Mouse (Mus musculus) forebrain, embryonic 11.5 days (tissue): ENCODE results near the gene Ube2n. TPM values are rescaled to one million over a fixed set of nuclear protein-coding genes. Genes with fewer than 3 reads are reported as not detected.

Experiments
- ATAC-seq: fragments of 200-750 bp; cut with Nextera tagmentation; replicated peaks from 2 replicates; pipeline ENCODE4 v1.8.0; 2017; ENCODE audit warnings: moderate TSS enrichment; ENCODE audit not compliant: low FRiP score
- DNase-seq: peaks from one replicate; pipeline ENCODE4 v3.0.0-alpha.2; 2017; ENCODE audit warnings: low spot score
- H3K27ac ChIP-seq: fragments of 300-500 bp; sonication (generic); 2 replicates; pipeline ENCODE4 v1.5.1; 2014; ENCODE audit warnings: low read depth, low read length
- H3K27me3 ChIP-seq: fragments of 300-500 bp; sonication (generic); 2 replicates; pipeline ENCODE4 v1.6.1; 2014; ENCODE audit warnings: mild to moderate bottlenecking, low read length, mixed read lengths; ENCODE audit not compliant: control insufficient read depth, insufficient read depth
- H3K36me3 ChIP-seq: fragments of 300-500 bp; sonication (generic); 2 replicates; pipeline ENCODE4 v1.6.1; 2014; ENCODE audit warnings: mild to moderate bottlenecking, low read length, moderate library complexity, mixed read lengths; ENCODE audit not compliant: control insufficient read depth, insufficient read depth
- H3K4me1 ChIP-seq: fragments of 300-500 bp; sonication (generic); replicated peaks from 2 replicates; pipeline ENCODE4 v1.6.1; 2014; ENCODE audit warnings: low read length, mixed read lengths; ENCODE audit not compliant: control insufficient read depth, insufficient read depth
- H3K4me2 ChIP-seq: fragments of 300-500 bp; sonication (generic); 2 replicates; pipeline ENCODE4 v1.6.1; 2014; ENCODE audit warnings: low read depth, mild to moderate bottlenecking, low read length, moderate library complexity, mixed read lengths; ENCODE audit not compliant: severe bottlenecking
- H3K4me3 ChIP-seq: fragments of 300-500 bp; sonication (generic); 2 replicates; pipeline ENCODE4 v1.5.1; 2014; ENCODE audit warnings: low read depth, low read length
- H3K9ac ChIP-seq: fragments of 300-500 bp; sonication (generic); 2 replicates; pipeline ENCODE4 v1.6.1; 2014; ENCODE audit warnings: low read length
- H3K9me3 ChIP-seq: fragments of 300-500 bp; sonication (generic); 2 replicates; pipeline ENCODE4 v1.6.1; 2016; ENCODE audit warnings: low read length, mixed read lengths; ENCODE audit not compliant: control insufficient read depth
- WGBS: fragments of 180-500 bp; shearing (Covaris S2); extraction: QIAGEN DNeasy Blood & Tissue Kit; methylation state at CpG from one replicate; pipeline ENCODE4 v1.1.7; 2014; 5-methylcytosine and 5-hydroxymethylcytosine counted together
- polyA plus RNA-seq: library from polyadenylated mRNA; unstranded; fragments of >200 nt; fragmentation: Nextera tagmentation; extraction: Ambion mirVana; gene quantifications from 2 replicates; pipeline ENCODE4 v1.2.1, GENCODE M21; 2014

The Ube2n gene
- polyA plus RNA-seq, result 499 and 501 TPM in 2 replicates

DNA sequence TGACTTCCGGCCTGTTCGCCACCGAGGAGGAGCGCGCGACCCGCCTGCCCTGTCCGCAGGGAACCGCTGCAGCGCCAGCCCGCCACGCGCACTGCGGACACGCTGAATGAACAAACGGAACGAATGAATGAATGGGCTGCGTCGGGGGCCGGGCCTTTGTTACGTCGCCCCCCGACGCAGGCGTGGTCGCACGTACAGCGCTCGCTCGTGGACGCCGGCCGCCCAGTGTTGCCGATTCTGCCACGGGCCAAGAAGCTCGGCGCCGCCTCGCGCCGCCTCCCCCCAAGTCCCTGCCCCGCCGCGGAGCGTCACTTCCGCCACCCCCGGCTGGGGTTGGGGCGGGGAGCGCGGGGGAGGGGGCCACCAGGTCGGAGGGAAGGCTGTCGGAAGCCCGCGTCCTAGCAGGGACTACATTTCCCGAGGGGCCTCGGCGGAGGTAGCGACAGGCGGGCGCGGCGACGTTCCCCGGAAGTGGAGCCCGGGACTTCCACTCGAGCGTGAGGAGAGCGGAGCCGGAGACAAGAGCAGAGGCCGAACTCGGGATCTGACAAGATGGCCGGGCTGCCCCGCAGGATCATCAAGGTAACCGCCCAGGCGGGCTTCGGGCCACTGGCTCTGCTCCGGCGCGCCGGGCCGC, at the start of gene Ube2n:
Gene Ube2n, plus strand, starts transcription at position 490 of the 637 bp plus-strand sequence.
- Histone ChIP-seq H3K36me3 (no peaks in the 10 kb centered on the region), H3K9ac (peak within 1 kb of the TSS; percentile 83), H3K4me2 (peak within 1 kb of the TSS; percentile 60), H3K27me3 (no peaks in the 10 kb centered on the region), H3K4me1 (peaks cover 2% of the 10 kb centered on the region), H3K9me3 (peaks cover 2% of the 10 kb centered on the region; the same call in 1 of the 2 replicates), H3K4me3 (peak within 1 kb of the TSS; percentile 76), H3K27ac (peak within 1 kb of the TSS; percentile 96)
- peak; percentile 96 for ATAC-seq
- DNase-seq, result peak; percentile 99
- under 1% methylated on average over 80 of the region's 81 CpGs for whole genome bisulfite sequencing

- Histone ChIP-seq H3K4me2 (no peak overlapping the region), H3K4me1 (no peaks in the 10 kb centered on the region), H3K27ac (no peak overlapping the region), H3K9ac (no peak overlapping the region), H3K9me3 (no peaks in the 10 kb centered on the region), H3K27me3 (no peaks in the 10 kb centered on the region), H3K36me3 (no peaks in the 10 kb centered on the region), H3K4me3 (no peak overlapping the region)
- WGBS, result 69% methylated on average over 4 of the region's 4 CpGs
- DNase-seq (no peak), ATAC-seq (no peak)
Observed at GRCm38 (mm10) chr10:95465485-95465896, 49.5 kb upstream of the Ube2n start.

GRCm38 (mm10) chr10:95468894-95469293, 46.1 kb upstream of the Ube2n start:
- Histone ChIP-seq H3K27ac (no peak overlapping the region), H3K4me3 (no peak overlapping the region), H3K9me3 (no peaks in the 10 kb centered on the region), H3K36me3 (no peaks in the 10 kb centered on the region), H3K4me2 (no peak overlapping the region), H3K9ac (no peak overlapping the region), H3K4me1 (no peaks in the 10 kb centered on the region), H3K27me3 (no peaks in the 10 kb centered on the region)
- DNase-seq, result no peak
- ATAC-seq, result no peak
- WGBS, result 57% methylated on average over 4 of the region's 4 CpGs

DNA sequence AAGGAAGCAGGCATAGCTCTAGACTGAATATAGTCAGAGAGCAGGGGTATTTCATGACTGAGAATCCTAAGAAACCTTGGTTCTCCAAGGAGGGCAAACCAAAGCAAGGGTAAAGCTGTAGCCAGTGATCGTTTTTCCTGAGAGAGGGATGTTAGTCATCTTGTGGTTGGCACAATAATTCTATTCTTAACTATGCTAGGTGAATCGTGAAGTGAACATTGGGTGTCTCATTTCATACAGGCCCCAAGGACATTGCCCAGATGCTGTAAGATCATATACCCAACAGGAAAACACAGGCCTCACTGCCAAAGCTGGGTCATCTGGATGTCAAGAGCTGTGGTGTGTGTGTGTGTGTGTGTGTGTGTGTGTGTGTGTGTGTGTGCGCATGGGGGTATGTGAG, 43.8 kb upstream of the Ube2n start:
- DNase-seq, result no peak
- Histone ChIP-seq H3K9me3 (no peaks in the 10 kb centered on the region), H3K4me3 (no peak overlapping the region), H3K4me1 (no peaks in the 10 kb centered on the region), H3K9ac (no peak overlapping the region), H3K36me3 (no peaks in the 10 kb centered on the region), H3K27ac (no peak overlapping the region), H3K27me3 (no peaks in the 10 kb centered on the region), H3K4me2 (no peak overlapping the region)
- no peak for ATAC-seq
- WGBS, result 86% methylated on average over 3 of the region's 3 CpGs

DNA sequence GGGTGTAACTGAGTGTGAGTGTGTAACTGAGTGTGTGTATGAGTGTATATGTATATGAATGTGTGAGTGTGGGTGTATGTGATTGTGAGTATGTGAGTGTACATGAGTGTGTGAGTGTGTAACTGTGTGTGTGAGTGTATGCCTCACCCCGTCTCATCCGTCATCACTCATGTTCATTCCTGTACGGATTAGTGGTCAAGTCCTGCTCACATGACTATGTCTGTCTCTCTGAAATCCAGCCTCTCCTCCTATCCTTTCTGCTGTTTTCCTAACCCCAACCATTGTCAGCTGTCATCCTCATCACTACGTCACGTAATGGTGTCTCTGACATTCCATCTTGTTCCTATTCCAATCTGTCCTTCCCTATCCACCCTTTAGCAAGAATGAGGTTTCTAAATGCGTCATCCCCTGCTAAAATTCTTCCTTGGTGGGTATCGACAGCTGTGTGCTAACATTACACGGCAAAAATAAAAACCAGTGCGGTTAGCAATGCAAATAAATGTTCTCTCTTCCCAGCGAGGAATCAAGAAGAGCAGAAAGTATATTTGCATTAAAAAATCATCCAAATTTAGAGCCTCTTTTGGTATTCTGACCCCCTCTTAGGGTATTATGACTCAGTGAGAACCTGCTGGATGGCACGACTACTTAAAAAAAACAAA, 42.9 kb upstream of the Ube2n start:
- no peak for DNase-seq
- H3K27ac ChIP-seq, result no peak overlapping the region
- H3K4me2 ChIP-seq, result no peak overlapping the region
- H3K36me3 ChIP-seq, result no peaks in the 10 kb centered on the region
- 91% methylated on average over 11 of the region's 11 CpGs for WGBS
- H3K4me3 ChIP-seq, result no peak overlapping the region
- H3K9ac ChIP-seq, result no peak overlapping the region
- H3K4me1 ChIP-seq, result no peaks in the 10 kb centered on the region
- no peaks in the 10 kb centered on the region for H3K27me3 ChIP-seq
- no peak for ATAC-seq
- no peaks in the 10 kb centered on the region for H3K9me3 ChIP-seq

DNA sequence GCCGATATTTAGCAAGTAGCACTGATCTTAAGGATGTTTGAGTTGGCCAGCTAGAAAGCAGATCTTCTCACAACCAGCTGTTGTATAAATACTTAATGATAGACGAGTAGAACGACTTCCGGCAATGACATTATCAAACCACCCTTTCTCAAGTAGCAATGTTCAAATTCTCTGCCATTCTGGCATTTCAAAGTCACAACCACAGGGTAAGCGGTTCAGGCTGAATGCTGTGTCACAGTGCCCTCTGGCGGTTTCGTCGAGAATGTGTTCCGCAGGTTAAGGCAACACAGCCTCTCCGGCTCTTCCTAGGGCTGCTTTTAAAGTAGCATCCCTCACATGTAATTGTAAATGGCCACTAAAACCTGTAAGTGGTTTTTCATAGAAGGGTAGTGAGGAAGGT, 39.0 kb upstream of the Ube2n start:
- no peak for ATAC-seq
- WGBS, result 16% methylated on average over 10 of the region's 10 CpGs

GRCm38 (mm10) chr10:95477516-95477915, 37.4 kb upstream of the Ube2n start:
- ATAC-seq, result no peak
- Histone ChIP-seq H3K4me1 (no peaks in the 10 kb centered on the region), H3K9me3 (no peaks in the 10 kb centered on the region), H3K4me3 (no peak overlapping the region), H3K4me2 (no peak overlapping the region), H3K36me3 (no peaks in the 10 kb centered on the region; the same call in 1 of the 2 replicates), H3K27me3 (no peaks in the 10 kb centered on the region), H3K27ac (no peak overlapping the region), H3K9ac (no peak overlapping the region)
- WGBS, result 87% methylated on average over 11 of the region's 11 CpGs
- DNase-seq, result no peak

More for the DNA sequence above, 39.0 kb upstream of the Ube2n start:
- DNase-seq, result peak; percentile 90
- Histone ChIP-seq H3K27ac (no peak overlapping the region), H3K4me2 (no peak overlapping the region), H3K27me3 (no peaks in the 10 kb centered on the region), H3K9me3 (no peaks in the 10 kb centered on the region), H3K4me1 (no peaks in the 10 kb centered on the region), H3K36me3 (no peaks in the 10 kb centered on the region; the same call in 1 of the 2 replicates), H3K4me3 (no peak overlapping the region), H3K9ac (no peak overlapping the region)

DNA sequence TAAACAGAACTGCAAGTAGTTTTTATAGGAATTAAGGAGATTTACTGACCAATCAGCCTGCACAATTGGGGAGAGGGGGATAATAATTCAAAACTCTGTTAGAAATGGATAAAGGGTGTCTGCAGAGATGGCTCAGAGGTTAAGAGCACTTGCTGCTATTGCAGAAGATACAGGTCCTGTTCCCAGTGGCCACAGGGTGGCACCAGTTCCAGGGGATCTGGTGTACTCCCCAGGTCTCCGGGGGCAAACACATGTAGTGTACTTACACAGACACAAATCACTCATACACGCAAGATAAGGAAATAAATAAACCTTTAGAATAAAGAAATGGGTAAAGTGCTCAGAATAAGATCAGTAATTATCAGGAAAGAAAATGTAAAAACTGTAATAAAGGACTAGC, 25.3 kb upstream of the Ube2n start:
- DNase-seq (no peak), ATAC-seq (no peak)
- Histone ChIP-seq H3K4me3 (no peak overlapping the region), H3K4me1 (no peaks in the 10 kb centered on the region), H3K27me3 (no peaks in the 10 kb centered on the region), H3K4me2 (no peak overlapping the region), H3K9me3 (no peaks in the 10 kb centered on the region; the same call in 1 of the 2 replicates), H3K27ac (no peak overlapping the region), H3K9ac (no peak overlapping the region), H3K36me3 (peaks cover 24% of the 10 kb centered on the region)
- 87% methylated on average over 2 of the region's 2 CpGs for WGBS
